Comparison of ENCODE assay signal across 10 mouse cellular contexts in the genomic region with DNA sequence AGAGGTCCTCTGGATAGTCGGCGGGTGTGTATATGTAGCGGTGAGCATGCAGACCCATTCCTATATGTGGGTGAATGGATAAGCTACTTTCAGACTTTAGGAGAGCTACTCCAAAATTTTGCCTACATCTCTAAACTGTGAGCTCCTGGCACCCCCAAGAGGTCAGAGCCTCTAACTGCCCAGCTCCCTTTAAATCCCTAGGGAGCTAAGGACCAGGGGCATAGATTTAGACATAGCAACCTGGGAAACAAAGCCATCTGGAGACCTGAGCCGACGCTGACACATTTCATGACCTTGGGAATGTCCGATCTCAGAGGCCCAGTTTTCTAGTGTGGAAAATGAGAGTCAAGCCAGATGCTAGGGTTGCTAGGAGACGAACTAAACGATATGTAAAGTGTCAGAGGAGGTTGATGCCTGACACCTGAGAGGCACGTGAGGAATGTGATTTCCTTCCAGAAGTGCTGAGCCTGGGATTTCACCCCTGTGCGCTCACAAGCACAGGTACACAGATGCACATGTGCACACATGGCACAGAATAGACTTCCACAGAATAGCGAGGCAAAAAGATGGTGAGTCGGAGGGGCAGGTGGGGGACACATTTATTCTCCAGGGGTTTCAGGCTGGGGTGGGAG. TPM values are rescaled to one million over a fixed set of nuclear protein-coding genes. Genes with fewer than 3 reads are reported as not detected.
DNase-seq lines count a peak whose midpoint lies in the region; ATAC-seq and TF ChIP-seq lines count a peak whose summit lies in the region.
"Had no signal": no experiment of that assay in that cellular context is flagged by ENCODE, and none has a peak within 500 bp of the region (broad histone marks: within the 10 kb centered on the region; RNA-seq: fewer than 3 reads in every experiment).

No protein-coding gene starts in this region.

- H3K4me2 ChIP-seq in neural tube, embryonic 13.5 days: no peak overlapping the region
- no peak overlapping the region for H3K4me2 ChIP-seq in neural tube, embryonic 15.5 days
- no peak overlapping the region for H3K4me2 ChIP-seq in embryonic facial prominence, embryonic 13.5 days
- H3K4me2 ChIP-seq in forebrain, embryonic 15.5 days (replicated peaks): no peak overlapping the region
- H3K4me2 ChIP-seq: embryonic facial prominence, embryonic 15.5 days had no signal

- 45% methylated on average over 12 of the region's 12 CpGs for WGBS in neural tube, embryonic 13.5 days
- 41% methylated on average over 12 of the region's 12 CpGs for whole genome bisulfite sequencing in neural tube, embryonic 15.5 days
- 29% methylated on average over 12 of the region's 12 CpGs for WGBS in embryonic facial prominence, embryonic 13.5 days
- WGBS in lung, adult 2 months: 32% methylated on average over 12 of the region's 12 CpGs
- WGBS in forebrain, embryonic 15.5 days: 52% methylated on average over 12 of the region's 12 CpGs

- H3K27ac ChIP-seq in neural tube, embryonic 13.5 days (replicated peaks): no peak overlapping the region
- no peak overlapping the region for H3K27ac ChIP-seq in neural tube, embryonic 15.5 days (replicated peaks)
- no peak overlapping the region for H3K27ac ChIP-seq in embryonic facial prominence, embryonic 13.5 days
- no peak overlapping the region for H3K27ac ChIP-seq in forebrain, embryonic 15.5 days (replicated peaks)
- H3K27ac ChIP-seq: embryonic facial prominence, embryonic 15.5 days had no signal

- H3K4me3 ChIP-seq in neural tube, embryonic 13.5 days: no peak overlapping the region
- H3K4me3 ChIP-seq in neural tube, embryonic 15.5 days (replicated peaks): no peak overlapping the region
- no peak overlapping the region for H3K4me3 ChIP-seq in embryonic facial prominence, embryonic 13.5 days
- H3K4me3 ChIP-seq in lung, adult 2 months (replicated peaks; ENCODE audit: extremely low read depth, low read depth, low read length): no peak overlapping the region
- H3K4me3 ChIP-seq in forebrain, embryonic 15.5 days: no peak overlapping the region
- H3K4me3 ChIP-seq: embryonic facial prominence, embryonic 15.5 days; megakaryocyte, embryonic 14.5 days had no signal

- H3K27me3 ChIP-seq in neural tube, embryonic 13.5 days: no peaks in the 10 kb centered on the region
- no peaks in the 10 kb centered on the region for H3K27me3 ChIP-seq in neural tube, embryonic 15.5 days (replicated peaks)
- H3K27me3 ChIP-seq in embryonic facial prominence, embryonic 13.5 days: no peaks in the 10 kb centered on the region
- H3K27me3 ChIP-seq in forebrain, embryonic 15.5 days: no peaks in the 10 kb centered on the region
- H3K27me3 ChIP-seq: embryonic facial prominence, embryonic 15.5 days had no signal

- peak; percentile 62 for TF ChIP-seq CTCF in lung, adult 2 months (IDR thresholded peaks at IDR 0.05; ENCODE audit: insufficient read depth, low read length)

- 0 out of 2 replicates have a peak, but pooled peaks have one; percentile 53 for ATAC-seq in neural tube, embryonic 13.5 days (ENCODE audit: low read depth)
- no peak for ATAC-seq in neural tube, embryonic 15.5 days (ENCODE audit: low FRiP score)
- ATAC-seq in embryonic facial prominence, embryonic 13.5 days (ENCODE audit: insufficient number of reproducible peaks, insufficient read depth, low FRiP score, low TSS enrichment, low read depth): peak; percentile 48; the same call in 1 of the 2 replicates
- no peak for ATAC-seq in forebrain, embryonic 15.5 days (replicated peaks)

- DNase-seq in adrenal gland, postnatal 25 days: peak; percentile 35
- peak; percentile 51 for DNase-seq in kidney, adult 9 months
- no peak for DNase-seq in lung, adult 2 months
- peak; percentile 4 for DNase-seq in telencephalon, adult 2 months (ENCODE audit: low read depth, low spot score)

- H3K36me3 ChIP-seq in neural tube, embryonic 13.5 days: no peaks in the 10 kb centered on the region
- no peaks in the 10 kb centered on the region for H3K36me3 ChIP-seq in neural tube, embryonic 15.5 days
- no peaks in the 10 kb centered on the region for H3K36me3 ChIP-seq in embryonic facial prominence, embryonic 13.5 days
- H3K36me3 ChIP-seq in forebrain, embryonic 15.5 days: no peaks in the 10 kb centered on the region
- H3K36me3 ChIP-seq: embryonic facial prominence, embryonic 15.5 days had no signal

- no peak overlapping the region for H3K9ac ChIP-seq in neural tube, embryonic 13.5 days
- H3K9ac ChIP-seq in neural tube, embryonic 15.5 days (replicated peaks): no peak overlapping the region
- H3K9ac ChIP-seq in embryonic facial prominence, embryonic 13.5 days: no peak overlapping the region
- H3K9ac ChIP-seq in forebrain, embryonic 15.5 days (replicated peaks): no peak overlapping the region
- H3K9ac ChIP-seq: embryonic facial prominence, embryonic 15.5 days had no signal

- no peaks in the 10 kb centered on the region for H3K9me3 ChIP-seq in neural tube, embryonic 13.5 days
- H3K9me3 ChIP-seq in neural tube, embryonic 15.5 days (replicated peaks): no peaks in the 10 kb centered on the region
- H3K9me3 ChIP-seq in embryonic facial prominence, embryonic 13.5 days: no peaks in the 10 kb centered on the region
- no peaks in the 10 kb centered on the region for H3K9me3 ChIP-seq in forebrain, embryonic 15.5 days
- H3K9me3 ChIP-seq: embryonic facial prominence, embryonic 15.5 days; megakaryocyte, embryonic 14.5 days had no signal

- no peak for TF ChIP-seq POLR2A in lung, adult 2 months (IDR thresholded peaks at IDR 0.05; ENCODE audit: borderline replicate concordance, extremely low read depth, low read depth, low read length)

- peaks cover 5% of the 10 kb centered on the region for H3K4me1 ChIP-seq in neural tube, embryonic 13.5 days (replicated peaks)
- peaks cover 4% of the 10 kb centered on the region for H3K4me1 ChIP-seq in neural tube, embryonic 15.5 days
- H3K4me1 ChIP-seq in embryonic facial prominence, embryonic 13.5 days: peaks cover 20% of the 10 kb centered on the region
- no peaks in the 10 kb centered on the region for H3K4me1 ChIP-seq in lung, adult 2 months (ENCODE audit: control insufficient read depth, insufficient read depth, low read length)
- no peaks in the 10 kb centered on the region for H3K4me1 ChIP-seq in forebrain, embryonic 15.5 days

RNA-seq across cellular contexts. Expression of gene Tmem270, which starts 5.4 kb away (rescaled TPM):
- not detected in 2 replicates for polyA plus RNA-seq in neural tube, embryonic 13.5 days (2015; fragmentation: Nextera tagmentation; extraction: Ambion mirVana)
- not detected in 2 replicates for polyA plus RNA-seq in neural tube, embryonic 15.5 days (2015; fragmentation: Nextera tagmentation; extraction: Ambion mirVana)
- not detected in 2 replicates for total RNA-seq in adrenal gland, postnatal 25 days (2021)
- not detected in 2 replicates for polyA plus RNA-seq in embryonic facial prominence, embryonic 13.5 days (2015; fragmentation: Nextera tagmentation; extraction: Ambion mirVana)
- polyA plus RNA-seq in lung, adult 2 months (2012; rRNA removed): not detected in 2 replicates
- not detected in 2 replicates for polyA plus RNA-seq in forebrain, embryonic 15.5 days (2015; fragmentation: Nextera tagmentation; extraction: Ambion mirVana)
- polyA plus RNA-seq: embryonic facial prominence, embryonic 15.5 days had no signal

RNA-seq across cellular contexts. Expression of gene Cldn13, which starts 14.2 kb away (rescaled TPM):
- polyA plus RNA-seq in neural tube, embryonic 13.5 days (2015; fragmentation: Nextera tagmentation; extraction: Ambion mirVana): 0.29 and 0.49 TPM in 2 replicates
- not detected in 2 replicates for polyA plus RNA-seq in neural tube, embryonic 15.5 days (2015; fragmentation: Nextera tagmentation; extraction: Ambion mirVana)
- not detected in 2 replicates for total RNA-seq in adrenal gland, postnatal 25 days (2021)
- 0.39 and 2.8 TPM in 2 replicates for polyA plus RNA-seq in embryonic facial prominence, embryonic 13.5 days (2015; fragmentation: Nextera tagmentation; extraction: Ambion mirVana)
- polyA plus RNA-seq in lung, adult 2 months (2012; rRNA removed): not detected in 2 replicates
- polyA plus RNA-seq in forebrain, embryonic 15.5 days (2015; fragmentation: Nextera tagmentation; extraction: Ambion mirVana): not detected in 2 replicates
- polyA plus RNA-seq: embryonic facial prominence, embryonic 15.5 days had no signal

RNA-seq across cellular contexts. Expression of gene Mettl27, which starts 31.0 kb away (rescaled TPM):
- polyA plus RNA-seq in neural tube, embryonic 13.5 days (2015; fragmentation: Nextera tagmentation; extraction: Ambion mirVana): 8.8 and 9.0 TPM in 2 replicates
- polyA plus RNA-seq in neural tube, embryonic 15.5 days (2015; fragmentation: Nextera tagmentation; extraction: Ambion mirVana): 4.2 and 9.2 TPM in 2 replicates
- total RNA-seq in adrenal gland, postnatal 25 days (2021): 24.9 and 39.9 TPM in 2 replicates
- polyA plus RNA-seq in embryonic facial prominence, embryonic 13.5 days (2015; fragmentation: Nextera tagmentation; extraction: Ambion mirVana): 21.1 and 21.4 TPM in 2 replicates
- 16.3 and 23.2 TPM in 2 replicates for polyA plus RNA-seq in lung, adult 2 months (2012; rRNA removed)
- polyA plus RNA-seq in forebrain, embryonic 15.5 days (2015; fragmentation: Nextera tagmentation; extraction: Ambion mirVana): 8.8 and 10.1 TPM in 2 replicates

RNA-seq across cellular contexts. Expression of gene Cldn4, which starts 45.6 kb away (rescaled TPM):
- polyA plus RNA-seq in neural tube, embryonic 13.5 days (2015; fragmentation: Nextera tagmentation; extraction: Ambion mirVana): 0.38 and 0.85 TPM in 2 replicates
- 0.13 and 10.1 TPM in 2 replicates for polyA plus RNA-seq in neural tube, embryonic 15.5 days (2015; fragmentation: Nextera tagmentation; extraction: Ambion mirVana)
- total RNA-seq in adrenal gland, postnatal 25 days (2021): not detected in 2 replicates
- polyA plus RNA-seq in embryonic facial prominence, embryonic 13.5 days (2015; fragmentation: Nextera tagmentation; extraction: Ambion mirVana): 21.0 and 22.9 TPM in 2 replicates
- polyA plus RNA-seq in lung, adult 2 months (2012; rRNA removed): 9.2 and 18.9 TPM in 2 replicates
- not detected in 2 replicates for polyA plus RNA-seq in forebrain, embryonic 15.5 days (2015; fragmentation: Nextera tagmentation; extraction: Ambion mirVana)

Comparison
In these comparisons a context has a peak if more than half of its experiments do, and no peak if none do; other contexts are left out.
1. ATAC-seq: peak in neural tube, embryonic 13.5 days (single experiment) and embryonic facial prominence, embryonic 13.5 days (single experiment); none in neural tube, embryonic 15.5 days (single experiment) and forebrain, embryonic 15.5 days (single experiment).